Mouse (Mus musculus) mesoderm, embryonic 11.5 days (tissue): ENCODE data around the gene Folr2.

Experiments used
- DNase-seq: peaks from one replicate; pipeline ENCODE4 v3.0.0-alpha.2; 2012; ENCODE audit warnings: low read depth, low spot score

Folr2 gene

DNA sequence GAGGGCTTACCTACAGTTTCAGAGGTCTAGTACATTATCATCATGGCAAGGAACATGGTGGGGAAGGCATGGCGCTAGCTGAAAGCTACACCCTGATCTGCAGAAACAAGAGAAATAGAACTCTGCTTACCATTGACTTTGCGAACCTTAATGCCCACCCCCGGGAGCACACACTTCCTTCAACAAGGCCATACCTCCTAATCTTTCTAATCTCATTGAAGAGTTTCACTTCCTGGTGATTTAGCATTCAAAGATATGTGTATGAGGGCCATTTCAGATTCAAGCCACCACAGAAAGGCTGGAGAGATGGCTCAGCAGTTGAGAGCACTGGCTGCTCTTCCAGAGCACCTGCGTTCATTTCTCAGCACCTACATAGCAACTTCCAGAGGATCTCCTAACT lies at the start of gene Folr2:
TSS of gene Folr2 (minus strand) at position 101 of the 400 bp plus-strand sequence.
- DNase-seq = no peak

- no peak for DNase-seq
Observed at GRCm38 (mm10) chr7:101906696-101907095, 49.7 kb upstream of the Folr2 start.

- DNase-seq = no peak
Observed at GRCm38 (mm10) chr7:101906287-101906681, 49.3 kb upstream of the Folr2 start, which contains the start of gene Tomt. Gene Tomt, minus strand, starts transcription at chr7:101906359.

DNA sequence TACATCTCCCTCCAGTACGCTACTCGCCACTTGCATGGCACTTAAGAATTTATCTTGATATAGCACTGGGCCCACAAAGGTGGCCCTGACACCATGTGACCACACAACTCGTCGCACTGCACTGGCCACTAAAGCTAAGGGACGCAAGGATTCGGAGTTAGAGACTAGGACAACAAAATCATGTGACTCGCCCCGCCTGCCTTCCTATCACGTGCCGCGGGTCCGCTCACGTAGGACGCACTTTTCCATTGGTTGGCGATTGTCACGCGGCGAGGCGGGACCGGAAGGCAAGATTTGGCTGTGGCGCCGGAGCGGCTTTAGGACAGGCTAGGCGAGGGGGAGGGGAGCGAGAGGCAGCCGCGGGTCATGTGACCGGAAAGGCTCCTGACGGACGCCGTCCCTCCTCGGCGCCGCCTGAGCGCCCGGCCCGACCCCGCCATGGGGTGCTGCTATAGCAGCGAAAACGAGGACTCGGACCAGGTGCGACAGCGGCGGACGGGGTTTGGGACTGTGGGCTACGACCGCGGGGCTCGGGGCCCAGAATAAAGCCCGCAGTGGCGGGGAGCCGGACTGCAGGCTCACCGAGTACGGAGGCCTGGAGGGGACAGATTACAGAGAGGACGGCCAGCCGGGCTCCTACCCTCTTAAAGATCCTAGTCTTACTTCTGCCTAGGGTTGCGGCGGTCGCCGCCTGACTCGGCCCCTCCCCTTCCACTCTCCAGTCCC lies 48.7 kb upstream of the Folr2 start, which contains the start of gene Lamtor1:
TSS of gene Lamtor1 (plus strand) at position 344 of the 726 bp plus-strand sequence.
- peak; percentile 99 for DNase-seq

GRCm38 (mm10) chr7:101902846-101903245 lies 45.9 kb upstream of the Folr2 start:
- no peak for DNase-seq

- no peak for DNase-seq
Observed at GRCm38 (mm10) chr7:101901969-101902368, 45.0 kb upstream of the Folr2 start.

DNA sequence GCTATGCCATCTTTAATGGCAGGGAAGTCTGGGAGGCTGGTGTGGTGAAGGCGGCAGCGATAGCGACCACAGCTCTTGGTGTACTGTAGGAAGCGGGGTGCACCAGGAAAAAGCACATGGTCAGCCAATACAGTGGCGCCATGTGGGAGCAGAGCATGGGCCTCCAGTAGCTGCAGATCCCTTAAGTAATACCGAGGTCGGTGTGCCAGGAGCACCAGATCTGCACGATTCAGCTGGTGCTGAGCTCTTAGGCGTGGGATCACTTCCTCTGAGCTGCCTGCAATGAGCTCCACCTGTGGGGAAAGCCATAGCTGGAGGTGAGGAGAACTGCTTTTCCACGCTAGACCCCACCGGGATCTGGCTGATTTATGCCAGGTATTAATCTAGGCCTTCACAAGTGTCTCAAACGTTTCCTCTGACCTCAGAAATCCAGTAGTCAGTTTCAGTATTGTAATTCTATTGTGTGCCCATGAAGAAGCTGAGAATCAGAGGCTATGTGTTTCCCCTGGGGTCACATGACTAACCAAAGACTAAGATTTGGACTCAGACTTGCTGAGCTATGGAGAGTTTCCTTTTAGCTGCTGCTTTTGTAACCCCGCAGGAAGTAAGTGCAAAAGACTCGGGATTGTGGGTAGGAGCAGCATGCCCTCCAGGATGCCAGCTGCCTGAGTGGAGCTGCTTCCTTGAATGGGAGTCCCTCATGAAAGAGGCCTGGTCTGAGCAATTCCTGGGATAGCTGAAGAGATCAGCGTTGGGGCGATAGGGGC lies 43.5 kb upstream of the Folr2 start:
- DNase-seq = no peak

DNA sequence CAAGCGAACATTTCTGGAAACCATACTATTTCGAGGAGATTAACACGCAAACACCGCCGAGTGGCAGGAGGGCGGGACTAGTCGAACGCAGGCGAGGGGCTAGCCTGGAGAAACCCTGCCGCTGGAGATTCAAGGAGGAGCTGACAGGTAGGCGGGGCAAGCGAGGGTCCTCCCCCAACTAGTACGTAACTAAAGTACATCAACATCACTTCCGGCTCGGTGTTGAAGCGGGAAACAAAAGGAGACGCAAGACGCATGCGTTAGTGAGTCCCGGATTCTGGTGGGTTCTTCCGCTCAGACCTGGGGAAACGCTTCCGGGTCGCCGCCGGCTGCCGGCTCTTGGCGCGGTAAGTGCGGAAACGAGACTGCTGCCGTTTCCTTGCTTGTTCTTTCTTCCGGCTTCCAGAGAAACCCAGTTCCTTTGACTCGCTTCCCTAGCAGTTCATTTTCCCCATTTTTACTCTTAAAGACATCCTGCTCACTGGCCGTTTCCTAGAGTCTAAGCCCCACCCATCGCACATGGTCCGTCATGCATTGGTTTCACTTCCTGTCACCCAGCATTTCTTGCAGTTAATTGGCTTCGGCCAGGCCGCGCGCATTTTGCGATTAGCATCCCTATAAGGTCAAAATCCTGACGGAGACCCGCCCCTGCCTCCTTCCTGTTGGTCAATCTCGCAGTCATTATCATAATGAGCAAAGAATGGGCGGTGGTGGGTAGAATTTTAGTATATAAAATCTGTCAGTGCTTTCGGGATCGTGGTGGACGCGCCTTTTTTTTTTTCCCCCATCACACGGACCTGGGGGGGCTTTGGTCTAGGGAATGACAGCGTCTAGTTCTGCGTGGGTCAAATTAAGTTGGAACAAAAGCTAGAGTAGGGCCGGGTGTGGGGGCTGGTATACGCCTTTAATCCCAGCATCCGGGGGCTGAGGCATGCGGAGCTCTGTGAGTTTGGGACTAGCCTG lies 39.4 kb upstream of the Folr2 start:
- DNase-seq = peak; percentile 98

DNA sequence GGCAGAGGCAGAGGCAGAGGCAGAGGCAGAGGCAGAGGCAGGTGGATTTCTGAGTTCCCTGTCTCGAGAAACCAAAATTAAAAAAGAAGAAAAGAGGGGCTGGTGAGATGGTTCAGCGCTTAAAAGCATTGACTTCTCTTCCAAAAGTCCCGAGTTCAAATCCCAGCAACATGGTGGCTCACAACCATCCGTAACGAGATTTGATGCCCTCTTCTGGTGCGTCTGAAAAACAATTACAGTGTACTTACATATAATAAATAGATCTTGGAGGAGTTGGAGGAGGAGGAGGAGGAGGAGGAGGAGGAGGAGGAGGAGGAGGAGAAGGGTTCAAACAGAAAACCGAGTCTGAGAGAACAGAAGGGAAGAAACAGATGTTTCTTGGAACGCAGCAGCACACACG lies 38.7 kb upstream of the Folr2 start:
- no peak for DNase-seq

GRCm38 (mm10) chr7:101888460-101888859 lies 31.5 kb upstream of the Folr2 start:
- no peak for DNase-seq

DNA sequence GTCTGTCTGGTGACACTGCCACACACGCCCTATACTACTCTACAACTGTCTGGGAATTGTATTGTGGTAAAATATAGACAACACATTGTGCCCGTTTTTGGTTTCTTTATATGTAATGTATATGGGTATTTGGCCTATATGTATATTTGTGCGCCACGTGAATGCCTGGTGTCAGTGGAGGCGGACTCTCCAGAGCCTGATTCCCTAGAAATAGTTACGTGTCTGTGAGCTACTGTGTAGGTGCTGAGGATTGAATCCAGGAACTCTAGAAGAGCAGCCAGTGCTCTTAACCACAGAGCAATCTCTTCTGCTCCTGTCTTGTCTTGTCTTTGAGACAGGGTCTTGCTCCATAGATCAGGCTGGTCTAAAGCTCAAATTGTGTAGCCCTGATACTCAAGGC lies 29.3 kb upstream of the Folr2 start:
- no peak for DNase-seq

DNA sequence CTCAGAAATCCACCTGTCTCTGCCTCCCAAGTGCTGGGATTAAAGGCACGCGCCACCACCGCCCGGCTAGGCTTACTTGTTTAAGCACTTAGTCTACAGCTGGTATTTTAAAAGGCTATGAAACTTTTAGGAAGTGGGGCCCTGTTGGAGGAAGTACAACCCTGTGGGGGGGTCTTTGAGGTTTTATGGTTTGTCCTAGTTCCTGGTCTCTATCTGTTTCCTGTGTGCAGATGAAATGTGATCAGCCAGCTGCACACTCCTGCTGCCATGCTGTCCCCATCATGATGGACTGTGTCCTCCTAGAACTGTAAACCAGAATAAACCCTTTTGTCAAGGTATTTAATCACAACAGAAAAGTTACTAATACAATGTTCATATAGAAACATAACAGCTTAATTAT lies 27.2 kb upstream of the Folr2 start:
- no peak for DNase-seq

DNA sequence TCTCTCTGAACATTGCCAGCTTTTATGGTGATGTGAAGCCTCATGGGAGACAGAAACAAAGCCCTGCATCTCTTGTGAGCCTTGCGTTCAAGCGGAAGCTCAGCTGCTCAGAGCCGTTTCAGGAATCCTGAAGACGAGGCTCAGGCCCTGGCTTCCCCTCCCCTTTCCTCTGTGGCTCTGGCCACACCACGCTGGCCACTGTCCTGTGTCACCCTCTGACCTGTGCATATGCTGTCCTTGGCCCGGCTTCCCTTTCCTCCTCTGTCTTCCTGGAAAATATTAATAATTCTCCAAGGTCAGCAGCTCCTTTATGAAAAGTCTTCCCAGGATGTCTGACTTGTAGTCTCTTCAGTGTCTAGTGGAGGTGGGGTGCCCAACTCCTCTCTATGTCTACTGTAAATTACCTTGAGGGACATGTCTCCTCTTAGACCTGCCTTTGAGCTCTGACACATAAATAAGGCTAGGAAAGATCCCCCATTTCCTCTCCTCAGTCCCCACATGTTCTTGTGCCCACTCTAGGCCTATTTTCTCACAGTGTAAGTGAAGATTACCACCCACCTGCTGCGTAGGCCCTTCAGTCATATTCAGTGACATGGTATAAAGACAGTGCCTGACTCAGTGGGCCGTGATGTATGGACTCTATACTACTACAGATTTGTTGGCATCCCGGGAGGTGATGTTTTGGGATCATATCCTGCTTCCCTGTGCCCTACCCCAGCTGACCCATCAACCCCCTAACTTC lies 25.6 kb upstream of the Folr2 start:
- no peak for DNase-seq

DNA sequence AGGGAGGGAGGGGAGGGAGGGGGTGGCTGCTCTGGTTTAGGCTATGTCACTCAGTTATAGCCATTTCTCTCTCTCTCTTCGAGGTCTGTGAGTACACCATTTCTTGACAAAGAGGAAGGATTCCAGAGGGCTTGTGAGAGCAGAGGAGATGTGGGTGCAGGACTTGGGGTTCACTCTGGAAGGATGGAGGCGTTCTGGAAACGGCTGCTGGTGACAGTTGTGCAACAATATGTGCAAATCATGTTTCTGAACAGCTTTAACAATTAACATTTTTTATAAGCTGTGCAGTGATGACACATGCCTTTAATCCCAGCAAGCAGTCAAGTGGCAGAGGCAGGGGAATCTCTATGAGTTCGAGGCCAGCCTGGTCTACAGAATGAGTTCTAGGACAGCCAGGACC lies 23.9 kb upstream of the Folr2 start:
- no peak for DNase-seq

DNA sequence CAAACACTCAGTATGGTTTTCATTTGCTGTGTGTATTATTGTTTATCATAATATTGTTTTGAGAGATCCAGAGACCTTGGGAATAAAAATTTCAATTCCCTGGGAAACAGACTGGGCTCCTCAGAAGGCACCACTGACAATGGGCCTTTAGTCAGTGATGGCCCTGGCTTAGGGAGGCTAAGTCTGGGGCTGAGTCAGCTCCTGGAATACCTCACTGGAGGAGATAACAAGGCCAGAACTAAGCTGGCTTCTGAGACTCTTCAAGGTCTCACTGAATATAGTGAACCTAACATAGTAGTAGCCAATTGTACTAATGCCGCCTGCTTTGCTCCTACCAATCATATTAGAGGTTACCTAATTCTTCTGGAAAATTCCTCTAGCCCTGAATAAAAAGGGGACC lies 19.0 kb upstream of the Folr2 start:
- DNase-seq = no peak

- no peak for DNase-seq
Observed at GRCm38 (mm10) chr7:101871296-101871695, 14.3 kb upstream of the Folr2 start.

- no peak for DNase-seq
Observed at GRCm38 (mm10) chr7:101870629-101871028, 13.6 kb upstream of the Folr2 start, which contains the start of gene Folr1. Gene Folr1, minus strand, starts transcription at chr7:101870788.

- no peak for DNase-seq
Observed at GRCm38 (mm10) chr7:101869163-101869500, 12.1 kb upstream of the Folr2 start.

DNA sequence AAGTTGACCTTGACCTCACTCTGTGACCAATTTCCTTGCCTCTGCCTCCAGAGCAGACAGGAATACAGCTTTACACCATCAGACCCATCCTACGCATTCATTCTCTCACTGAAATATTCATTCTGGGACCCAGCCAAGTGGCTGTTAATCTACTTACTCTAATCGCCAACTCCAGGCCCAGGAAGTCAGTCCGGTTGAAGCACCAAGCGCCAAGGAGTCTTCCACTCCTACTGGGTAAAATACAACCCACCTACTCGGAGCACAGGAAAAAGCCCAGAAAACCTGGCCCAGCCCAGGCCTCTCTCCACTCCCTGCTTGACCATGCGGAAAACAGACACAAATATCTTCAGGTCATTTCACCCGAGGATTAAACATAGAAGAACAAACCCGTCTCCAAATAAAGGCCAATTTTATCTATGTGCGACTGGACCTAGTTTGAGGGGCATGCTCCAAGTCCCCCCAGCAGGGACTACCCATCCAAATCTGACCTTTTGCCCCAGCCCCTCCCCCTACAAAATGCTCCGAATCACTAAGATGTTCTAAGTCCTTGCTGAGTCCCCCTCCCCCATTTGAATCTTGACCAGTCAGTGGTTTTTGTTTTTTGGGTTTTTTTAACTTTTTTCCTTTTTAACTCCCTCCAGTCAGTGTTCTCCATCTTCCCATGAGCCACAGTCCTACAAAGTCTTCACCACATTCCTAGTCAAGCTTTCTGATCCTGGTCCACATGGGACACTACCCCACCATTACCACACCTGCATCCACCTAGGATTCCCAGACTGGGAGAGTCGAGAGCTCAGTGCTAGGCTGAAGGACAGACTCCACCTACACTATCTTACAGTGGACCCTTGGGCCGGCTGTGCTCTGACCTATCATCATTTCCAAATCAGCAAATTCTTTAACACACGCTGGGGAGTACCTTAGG lies 11.5 kb upstream of the Folr2 start:
- no peak for DNase-seq

GRCm38 (mm10) chr7:101867482-101867881 lies 10.5 kb upstream of the Folr2 start:
- no peak for DNase-seq
